ENCODE assay signal across 16 mouse cellular contexts in the genomic region with DNA sequence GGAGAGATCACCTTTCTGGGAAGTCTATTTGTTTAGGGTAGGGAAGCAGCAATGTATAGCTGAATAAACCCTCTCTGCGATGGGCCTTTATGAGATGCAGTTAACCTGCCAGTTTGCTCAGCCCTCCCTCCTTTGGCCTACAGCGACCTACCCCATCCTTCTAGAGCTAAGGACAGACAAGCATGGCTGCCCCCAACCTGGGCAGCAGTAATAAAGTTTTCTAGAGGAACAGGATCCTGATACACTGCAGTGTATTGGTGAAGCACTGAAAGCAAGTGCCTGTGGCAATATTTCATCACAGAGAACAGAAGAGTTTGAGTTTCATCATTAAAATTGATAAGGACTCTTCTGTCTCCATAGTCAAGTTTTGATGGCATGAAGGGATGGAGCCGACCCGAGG.
"Had no signal": no experiment of that assay in that cellular context is flagged by ENCODE, and none has a peak within 500 bp of the region (broad histone marks: within the 10 kb centered on the region; RNA-seq: fewer than 3 reads in every experiment).

No protein-coding gene starts in this region.

- H3K4me3 ChIP-seq: midbrain, embryonic 12.5 days; myocyte; neural tube, embryonic 13.5 days; neural tube, embryonic 15.5 days had no signal

- ATAC-seq: midbrain, embryonic 16.5 days had no signal

- H3K27ac ChIP-seq: midbrain, embryonic 12.5 days; neural tube, embryonic 13.5 days; neural tube, embryonic 15.5 days had no signal

- DNase-seq: lung, adult 18-20 months; lung, embryonic 14.5 days; lung, postnatal 10 days; lung, postnatal 4 days; midbrain, embryonic 14.5 days; retina, postnatal 1 day; right cerebral cortex, adult 18-20 months; right cerebral cortex, postnatal 25 days; right cerebral cortex, postnatal 4 days; spleen, adult 18-20 months; thymus, adult 18-20 months had no signal

- H3K9me3 ChIP-seq: midbrain, embryonic 12.5 days; neural tube, embryonic 13.5 days; neural tube, embryonic 15.5 days had no signal

- H3K9ac ChIP-seq: lung, embryonic 14.5 days; midbrain, embryonic 12.5 days; neural tube, embryonic 13.5 days; neural tube, embryonic 15.5 days had no signal

- H3K27me3 ChIP-seq: midbrain, embryonic 12.5 days; neural tube, embryonic 13.5 days; neural tube, embryonic 15.5 days had no signal

- H3K4me1 ChIP-seq: midbrain, embryonic 12.5 days had no signal

- H3K4me2 ChIP-seq: lung, embryonic 14.5 days; midbrain, embryonic 12.5 days; neural tube, embryonic 13.5 days; neural tube, embryonic 15.5 days had no signal
